Mouse (Mus musculus) neural tube, embryonic 14.5 days (tissue): ENCODE data around the gene March4. TPM values are rescaled to one million over a fixed set of nuclear protein-coding genes. Genes with fewer than 3 reads are reported as not detected.

Source experiments
- ATAC-seq: fragments of 200-750 bp; cut with Nextera tagmentation; 2 replicates; pipeline ENCODE4 v1.8.0; 2017; ENCODE audit warnings: low read depth, mild to moderate bottlenecking, moderate TSS enrichment, moderate library complexity
- H3K27ac ChIP-seq: fragments of 300-500 bp; sonication (generic); 2 replicates; pipeline ENCODE4 v1.5.1; 2014; ENCODE audit warnings: low read depth, mild to moderate bottlenecking, control low read depth, low read length, moderate library complexity, mixed read lengths
- H3K27me3 ChIP-seq: fragments of 300-500 bp; sonication (generic); 2 replicates; pipeline ENCODE4 v1.6.1; 2014; ENCODE audit warnings: low read length; ENCODE audit not compliant: control insufficient read depth, insufficient read depth
- H3K36me3 ChIP-seq: fragments of 300-500 bp; sonication (generic); 2 replicates; pipeline ENCODE4 v1.6.1; 2014; ENCODE audit warnings: low read length, mixed read lengths; ENCODE audit not compliant: control insufficient read depth, insufficient read depth
- H3K4me1 ChIP-seq: fragments of 300-500 bp; sonication (generic); 2 replicates; pipeline ENCODE4 v1.6.1; 2014; ENCODE audit warnings: low read length; ENCODE audit not compliant: control insufficient read depth, insufficient read depth
- H3K4me2 ChIP-seq: fragments of 300-500 bp; sonication (generic); 2 replicates; pipeline ENCODE4 v1.6.1; 2014; ENCODE audit warnings: mild to moderate bottlenecking, low read depth, low read length, control low read depth
- H3K4me3 ChIP-seq: fragments of 300-500 bp; sonication (generic); 2 replicates; pipeline ENCODE4 v1.5.1; 2014; ENCODE audit warnings: low read depth, low read length, control low read depth, mixed read lengths
- H3K9ac ChIP-seq: fragments of 300-500 bp; sonication (generic); replicated peaks from 2 replicates; pipeline ENCODE4 v1.6.1; 2014; ENCODE audit warnings: low read depth, mild to moderate bottlenecking, control low read depth, low read length, mixed read lengths
- H3K9me3 ChIP-seq: fragments of 300-500 bp; sonication (generic); 2 replicates; pipeline ENCODE4 v1.6.1; 2016; ENCODE audit warnings: low read length; ENCODE audit not compliant: control insufficient read depth
- WGBS: fragments of 180-500 bp; shearing (Covaris S2); extraction: QIAGEN DNeasy Blood & Tissue Kit; methylation state at CpG from one replicate; pipeline ENCODE4 v1.1.7; 2014; 5-methylcytosine and 5-hydroxymethylcytosine counted together
- polyA plus RNA-seq: library from polyadenylated mRNA; unstranded; fragments of >200 nt; fragmentation: Nextera tagmentation; extraction: Ambion mirVana; gene quantifications from 2 replicates; pipeline ENCODE4 v1.2.1, GENCODE M21; 2014

March4 gene
- polyA plus RNA-seq, 1 experiment from 2014 or later, result 11.2 TPM

DNA sequence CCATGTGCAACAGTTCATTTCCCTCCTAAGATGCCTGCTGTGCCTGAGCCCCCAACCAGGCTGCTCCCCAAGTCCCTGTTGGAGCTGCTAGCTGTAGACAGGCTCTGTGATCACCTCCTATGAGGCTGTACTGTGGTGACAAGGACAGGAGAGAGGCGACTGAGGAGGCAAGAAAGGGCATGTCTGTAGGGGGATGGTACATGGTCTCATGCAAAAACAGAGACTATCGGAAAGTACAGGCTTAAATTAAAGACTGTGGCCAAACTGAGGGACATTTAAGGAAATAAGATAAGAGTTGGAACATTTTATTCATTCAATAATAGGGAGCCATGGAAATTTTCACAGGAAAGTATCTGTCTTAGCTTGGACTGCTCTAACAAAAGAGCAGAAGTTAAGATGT is 29.1 kb downstream of the March4 start:
- H3K27ac ChIP-seq, result no peak overlapping the region
- 75% methylated on average over 2 of the region's 2 CpGs for WGBS

DNA sequence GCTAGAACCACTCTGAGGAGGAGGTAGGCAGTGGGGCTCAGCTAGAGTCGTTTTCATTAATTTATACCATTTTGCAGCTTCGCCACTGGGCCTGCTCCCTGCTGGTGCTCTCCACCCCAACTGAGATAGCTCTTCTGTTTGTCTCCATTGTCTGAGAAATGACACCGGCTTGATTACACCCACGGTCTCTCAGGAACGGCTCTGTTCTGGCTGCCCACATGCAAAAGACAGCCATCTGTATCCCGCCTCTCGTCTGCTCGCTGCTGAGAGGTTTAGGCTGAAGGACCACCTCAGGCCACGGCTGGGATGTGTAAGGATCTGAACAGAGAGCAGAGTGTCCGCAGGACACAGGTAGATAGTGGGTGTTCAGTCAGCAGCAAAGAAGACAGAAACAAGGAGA is 30.5 kb downstream of the March4 start:
- Histone ChIP-seq H3K4me1 (0 out of 2 replicates have a peak, but pooled peaks cover 4% of the 10 kb centered on the region), H3K36me3 (no peaks in the 10 kb centered on the region), H3K9ac (no peak overlapping the region), H3K4me2 (no peak overlapping the region), H3K27me3 (no peaks in the 10 kb centered on the region; the same call in 1 of the 2 replicates), H3K9me3 (no peaks in the 10 kb centered on the region), H3K4me3 (no peak overlapping the region), H3K27ac (no peak overlapping the region)
- 36% methylated on average over 10 of the region's 10 CpGs for WGBS
- ATAC-seq, result no peak

More for the DNA sequence above, 29.1 kb downstream of the March4 start:
- no peak for ATAC-seq
- no peaks in the 10 kb centered on the region for H3K9me3 ChIP-seq
- no peaks in the 10 kb centered on the region; the same call in 1 of the 2 replicates for H3K27me3 ChIP-seq
- H3K4me2 ChIP-seq, result no peak overlapping the region
- 0 out of 2 replicates have a peak, but pooled peaks cover 4% of the 10 kb centered on the region for H3K4me1 ChIP-seq
- H3K36me3 ChIP-seq, result no peaks in the 10 kb centered on the region
- no peak overlapping the region for H3K4me3 ChIP-seq
- no peak overlapping the region for H3K9ac ChIP-seq

DNA sequence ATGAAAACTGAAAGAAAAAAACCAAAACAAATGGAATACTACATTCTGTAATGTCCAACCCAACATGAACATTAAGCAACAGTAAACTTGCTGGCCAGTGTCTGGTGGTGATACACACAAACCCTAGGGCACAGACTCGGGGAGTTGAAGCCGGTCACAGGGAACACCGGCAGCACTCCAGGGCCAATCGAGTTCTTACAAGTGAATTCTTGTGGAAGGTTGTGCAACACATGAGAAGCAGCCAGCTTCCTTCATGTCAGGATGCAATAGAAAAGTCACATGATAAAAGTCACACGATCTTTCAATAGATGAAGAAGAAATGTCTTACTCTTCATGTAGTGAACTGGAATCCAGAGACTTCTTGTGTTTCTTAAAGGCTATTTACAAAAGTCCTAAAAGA is 39.1 kb downstream of the March4 start:
- no peak for ATAC-seq
- H3K4me1 ChIP-seq, result no peaks in the 10 kb centered on the region
- H3K9ac ChIP-seq, result no peak overlapping the region
- no peak overlapping the region for H3K27ac ChIP-seq
- WGBS, result 92% methylated on average over 5 of the region's 5 CpGs
- no peaks in the 10 kb centered on the region for H3K36me3 ChIP-seq
- no peak overlapping the region for H3K4me3 ChIP-seq
- no peak overlapping the region for H3K4me2 ChIP-seq
- H3K27me3 ChIP-seq, result no peaks in the 10 kb centered on the region
- H3K9me3 ChIP-seq, result no peaks in the 10 kb centered on the region

DNA sequence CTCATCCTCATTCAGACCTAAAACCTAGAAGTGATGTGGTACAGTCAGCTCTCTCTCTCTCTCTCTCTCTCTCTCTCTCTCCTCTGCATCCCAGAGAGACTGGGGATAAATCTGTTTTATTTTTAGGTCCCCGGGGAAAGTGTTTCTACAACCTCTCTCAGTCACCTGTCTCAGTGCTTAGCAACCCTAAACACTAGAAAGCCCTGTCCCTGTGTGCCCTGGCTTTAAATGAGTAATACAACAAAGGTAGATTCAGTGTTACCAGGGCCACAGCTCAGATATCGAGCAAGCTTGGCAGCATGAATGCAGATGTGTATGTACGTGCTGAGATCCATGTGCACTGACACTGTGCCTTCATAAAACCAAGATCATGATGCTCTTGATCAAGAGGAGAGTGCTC is 43.3 kb downstream of the March4 start:
- no peak overlapping the region for H3K9ac ChIP-seq
- H3K4me1 ChIP-seq, result no peaks in the 10 kb centered on the region
- ATAC-seq, result no peak
- 77% methylated on average over 3 of the region's 3 CpGs for WGBS
- no peak overlapping the region for H3K4me3 ChIP-seq
- H3K27me3 ChIP-seq, result no peaks in the 10 kb centered on the region
- no peak overlapping the region for H3K27ac ChIP-seq
- H3K9me3 ChIP-seq, result no peaks in the 10 kb centered on the region
- no peaks in the 10 kb centered on the region for H3K36me3 ChIP-seq
- no peak overlapping the region for H3K4me2 ChIP-seq

DNA sequence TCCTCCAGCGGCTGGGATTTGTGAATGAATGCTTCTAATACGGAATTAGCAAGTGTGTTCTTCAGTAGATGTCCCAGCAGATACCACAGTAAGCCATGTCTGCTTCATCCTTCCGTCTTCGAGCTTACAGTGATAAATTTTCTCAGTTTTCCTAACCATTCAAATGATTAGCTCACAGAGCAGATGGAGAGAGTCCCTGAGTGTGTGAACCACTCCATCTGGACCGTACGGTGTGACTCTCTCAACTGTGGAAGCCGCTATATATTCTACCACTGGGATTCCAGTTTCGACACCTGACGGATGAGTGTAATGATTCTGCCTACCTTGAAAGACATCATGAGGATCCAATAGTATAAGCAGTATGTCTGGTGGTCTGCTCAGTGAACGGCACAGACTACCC is 44.1 kb downstream of the March4 start:
- Histone ChIP-seq H3K27ac (no peak overlapping the region), H3K4me1 (no peaks in the 10 kb centered on the region), H3K27me3 (no peaks in the 10 kb centered on the region), H3K4me2 (no peak overlapping the region), H3K9ac (no peak overlapping the region), H3K36me3 (no peaks in the 10 kb centered on the region), H3K4me3 (no peak overlapping the region), H3K9me3 (no peaks in the 10 kb centered on the region)
- no peak for ATAC-seq
- 78% methylated on average over 10 of the region's 10 CpGs for WGBS

DNA sequence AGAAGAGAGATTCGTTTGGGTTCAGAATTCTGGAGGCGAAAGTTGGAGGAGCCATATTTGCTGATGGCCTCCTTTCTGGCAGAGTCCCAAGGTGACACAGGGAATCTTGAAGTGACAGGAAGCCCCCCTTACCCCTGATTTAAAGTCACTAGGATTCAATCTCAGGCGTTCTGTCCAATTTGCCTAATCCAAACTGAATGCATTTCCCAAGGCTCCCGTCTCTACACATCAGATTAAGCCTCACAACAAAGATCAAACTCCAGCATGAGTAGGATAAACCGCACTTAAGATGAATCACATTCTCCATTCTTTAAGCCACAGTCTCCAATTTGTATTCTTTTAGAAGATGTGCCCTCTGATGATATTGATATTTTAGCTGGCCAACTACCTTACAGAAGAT is 45.4 kb downstream of the March4 start:
- ATAC-seq, result no peak
- 79% methylated on average over 5 of the region's 5 CpGs for WGBS
- no peak overlapping the region for H3K27ac ChIP-seq

DNA sequence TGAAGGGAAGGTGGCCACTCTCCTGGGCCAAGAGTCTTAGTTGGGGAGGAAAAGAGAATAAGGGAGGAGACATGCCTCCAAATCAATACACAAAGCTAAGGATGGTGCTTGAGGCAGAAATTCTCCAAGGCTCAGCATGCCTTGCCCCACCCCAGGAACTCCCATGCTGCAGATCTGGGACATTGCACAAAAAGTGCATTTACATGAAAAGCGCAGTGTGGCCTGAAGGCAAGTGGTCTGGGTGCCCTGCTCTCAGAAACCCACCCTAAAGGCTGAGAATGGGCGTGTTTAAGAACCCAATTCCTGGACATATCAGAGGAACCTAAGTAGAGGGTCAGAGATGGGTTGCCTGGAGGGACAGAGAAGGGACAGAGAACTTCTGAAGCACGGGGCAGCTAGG is 45.9 kb downstream of the March4 start:
- Histone ChIP-seq H3K4me1 (no peaks in the 10 kb centered on the region), H3K9ac (no peak overlapping the region), H3K4me2 (no peak overlapping the region), H3K4me3 (no peak overlapping the region), H3K27me3 (no peaks in the 10 kb centered on the region), H3K9me3 (no peaks in the 10 kb centered on the region), H3K36me3 (no peaks in the 10 kb centered on the region), H3K27ac (no peak overlapping the region)
- WGBS, result 76% methylated on average over 3 of the region's 3 CpGs
- no peak for ATAC-seq

More for the DNA sequence above, 45.4 kb downstream of the March4 start:
- Histone ChIP-seq H3K4me2 (no peak overlapping the region), H3K27me3 (no peaks in the 10 kb centered on the region), H3K4me3 (no peak overlapping the region), H3K4me1 (no peaks in the 10 kb centered on the region), H3K9me3 (no peaks in the 10 kb centered on the region), H3K36me3 (no peaks in the 10 kb centered on the region), H3K9ac (no peak overlapping the region)

DNA sequence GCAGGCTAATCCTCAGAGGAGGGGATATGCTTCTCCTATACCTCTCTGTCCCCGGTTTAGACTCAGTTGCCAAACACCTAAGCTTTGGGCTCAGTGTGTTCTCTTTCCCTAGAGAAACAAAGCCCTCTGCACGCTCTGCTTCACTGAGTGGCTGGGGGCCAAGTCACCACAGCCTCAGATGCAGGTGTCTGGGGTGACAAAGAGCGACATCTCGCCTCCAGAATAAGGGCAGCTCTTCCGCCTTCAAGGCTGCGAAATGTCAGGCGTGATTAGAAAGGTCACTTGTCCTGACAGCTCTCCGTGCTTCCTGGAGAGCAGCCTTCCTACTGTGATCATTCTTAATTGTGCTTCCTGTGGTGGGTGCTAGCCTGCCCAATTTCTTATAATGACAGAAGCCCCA is 46.5 kb downstream of the March4 start:
- no peaks in the 10 kb centered on the region for H3K4me1 ChIP-seq
- WGBS, result 19% methylated on average over 8 of the region's 8 CpGs
- no peaks in the 10 kb centered on the region for H3K36me3 ChIP-seq
- H3K9me3 ChIP-seq, result no peaks in the 10 kb centered on the region
- H3K4me3 ChIP-seq, result no peak overlapping the region
- no peaks in the 10 kb centered on the region for H3K27me3 ChIP-seq
- no peak overlapping the region for H3K27ac ChIP-seq
- ATAC-seq, result no peak
- no peak overlapping the region for H3K9ac ChIP-seq
- no peak overlapping the region for H3K4me2 ChIP-seq

DNA sequence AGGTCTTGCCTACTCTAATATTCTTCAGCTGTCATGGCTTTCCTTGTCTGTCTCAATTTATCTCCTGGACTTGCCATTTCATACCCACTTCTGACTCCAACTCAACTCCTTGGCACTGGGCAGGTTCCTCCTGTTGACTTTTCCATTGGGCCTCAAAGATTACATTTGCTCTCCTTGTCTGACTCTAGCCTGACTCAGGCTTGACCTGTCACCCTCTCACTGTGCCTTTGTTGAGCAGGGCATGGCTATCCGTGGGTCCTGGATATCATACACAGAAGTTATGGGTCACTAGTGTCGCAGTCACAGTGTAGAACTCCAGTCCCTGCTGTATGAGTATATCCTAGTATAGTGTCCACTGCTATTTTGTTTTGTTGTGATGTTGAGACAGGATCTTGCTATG is 60.1 kb downstream of the March4 start:
- H3K4me2 ChIP-seq, result no peak overlapping the region
- ATAC-seq, result no peak
- no peaks in the 10 kb centered on the region for H3K36me3 ChIP-seq
- H3K4me1 ChIP-seq, result no peaks in the 10 kb centered on the region
- no peak overlapping the region for H3K4me3 ChIP-seq
- WGBS, result 86% methylated on average over 2 of the region's 2 CpGs
- H3K9ac ChIP-seq, result no peak overlapping the region
- H3K27ac ChIP-seq, result no peak overlapping the region
- H3K9me3 ChIP-seq, result no peaks in the 10 kb centered on the region
- H3K27me3 ChIP-seq, result no peaks in the 10 kb centered on the region

DNA sequence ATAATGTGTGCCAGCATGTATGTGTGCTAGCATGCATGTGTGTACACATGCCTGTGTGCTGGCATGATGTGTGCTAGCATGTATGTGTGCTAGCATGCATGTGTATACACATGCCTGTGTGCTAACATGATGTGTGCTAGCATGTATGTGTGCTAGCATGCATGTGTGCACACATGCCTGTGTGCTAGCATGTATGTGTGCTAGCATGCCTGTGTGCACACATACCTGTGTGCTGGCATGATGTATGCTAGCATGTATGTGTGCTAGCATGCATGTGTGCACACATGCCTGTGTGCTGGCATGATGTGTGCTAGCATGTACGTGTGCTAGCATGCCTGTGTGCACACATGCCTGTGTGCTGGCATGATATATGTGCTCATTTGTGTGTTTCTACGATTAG is 67.7 kb downstream of the March4 start:
- H3K9ac ChIP-seq, result no peak overlapping the region
- 74% methylated on average over 2 of the region's 2 CpGs for WGBS
- no peak overlapping the region for H3K4me3 ChIP-seq
- no peak overlapping the region for H3K4me2 ChIP-seq
- H3K27ac ChIP-seq, result no peak overlapping the region
- no peaks in the 10 kb centered on the region for H3K9me3 ChIP-seq
- no peaks in the 10 kb centered on the region for H3K36me3 ChIP-seq
- H3K27me3 ChIP-seq, result no peaks in the 10 kb centered on the region
- H3K4me1 ChIP-seq, result no peaks in the 10 kb centered on the region
- no peak for ATAC-seq
